8 mouse cellular contexts compared by ENCODE assay signal in genomic region chr12:20990132-20990531, GRCm38 (mm10). TPM values are rescaled to one million over a fixed set of nuclear protein-coding genes. Genes with fewer than 3 reads are reported as not detected.
DNase-seq lines count a peak whose midpoint lies in the region; ATAC-seq and TF ChIP-seq lines count a peak whose summit lies in the region.
"Not testable (repeated sequence)": the region's sequence is repeated elsewhere in the genome, so short reads cannot be mapped to it uniquely, and the experiment has no call there.

TSS of gene Asap2 (plus strand) at chr12:20990459.

- H3K9ac ChIP-seq in ES-E14 (ENCODE audit: insufficient read depth, low read depth, low read length, poor library complexity, severe bottlenecking): peak within 1 kb of the TSS; percentile 74
- peak within 1 kb of the TSS; percentile 57 for H3K9ac ChIP-seq in hindbrain, embryonic 14.5 days
- not testable (repeated sequence) for H3K9ac ChIP-seq in liver, embryonic 16.5 days (ENCODE audit: low read depth, low read length)
- H3K9ac ChIP-seq in neural tube, embryonic 14.5 days (replicated peaks; ENCODE audit: low read depth, low read length): peak within 1 kb of the TSS; percentile 48

- ATAC-seq in hindbrain, embryonic 14.5 days (ENCODE audit: low FRiP score); liver, embryonic 16.5 days (ENCODE audit: low read depth); neural tube, embryonic 14.5 days (ENCODE audit: low read depth): not testable (repeated sequence)

- not testable (repeated sequence) for H3K36me3 ChIP-seq in ES-E14 (ENCODE audit: control insufficient read depth, insufficient read depth, low read length, poor library complexity, severe bottlenecking); hindbrain, embryonic 14.5 days (replicated peaks; ENCODE audit: control insufficient read depth, insufficient read depth); liver, embryonic 16.5 days (ENCODE audit: control insufficient read depth, insufficient read depth); neural tube, embryonic 14.5 days (ENCODE audit: control insufficient read depth, insufficient read depth, low read length); testis, adult 2 months (ENCODE audit: control insufficient read depth, insufficient read depth, low read length)

- in situ Hi-C loops in ES-E14 (cut with MboI; ENCODE audit: low sequenced_read_pairs in 2 of 2, unreplicated experiment in 2 of 2): not testable (repeated sequence)

- H3K4me3 ChIP-seq in ES-E14 (ENCODE audit: insufficient read depth in 1 of 2, low read depth in 1 of 2, low read length in 2 of 2, poor library complexity in 1 of 2, severe bottlenecking in 1 of 2): peak within 1 kb of the TSS; percentile 59 to 72; a peak in 3 of 4 replicates
- H3K4me3 ChIP-seq in hindbrain, embryonic 14.5 days (replicated peaks; ENCODE audit: low read length): peak within 1 kb of the TSS; percentile 41
- H3K4me3 ChIP-seq in liver, embryonic 16.5 days (ENCODE audit: low read depth, low read length): peak within 1 kb of the TSS; percentile 41
- H3K4me3 ChIP-seq in neural tube, embryonic 14.5 days (ENCODE audit: low read depth, low read length): peak within 1 kb of the TSS; percentile 37
- peak within 1 kb of the TSS; percentile 66 for H3K4me3 ChIP-seq in testis, adult 2 months (ENCODE audit: control insufficient read depth, low read depth, low read length)

- not testable (repeated sequence) for H3K9me3 ChIP-seq in ES-E14 (ENCODE audit: control insufficient read depth, insufficient read depth, low read depth, low read length); hindbrain, embryonic 14.5 days (ENCODE audit: control insufficient read depth, low read length); liver, embryonic 16.5 days (replicated peaks; ENCODE audit: control insufficient read depth, low read length); neural tube, embryonic 14.5 days (ENCODE audit: control insufficient read depth, low read length)

- not testable (repeated sequence) for H3K4me1 ChIP-seq in ES-E14 (ENCODE audit: control insufficient read depth in 2 of 2, insufficient read depth in 2 of 2, low read length in 2 of 2, poor library complexity in 1 of 2); hindbrain, embryonic 14.5 days (replicated peaks; ENCODE audit: control insufficient read depth, insufficient read depth, low read length); liver, embryonic 16.5 days (ENCODE audit: control insufficient read depth, low read depth, low read length); neural tube, embryonic 14.5 days (ENCODE audit: control insufficient read depth, insufficient read depth, low read length); testis, adult 2 months (ENCODE audit: control insufficient read depth, insufficient read depth, low read length)

- peak within 1 kb of the TSS; percentile 46 for H3K4me2 ChIP-seq in hindbrain, embryonic 14.5 days (replicated peaks)
- peak within 1 kb of the TSS; percentile 41; the same call in 1 of the 2 replicates for H3K4me2 ChIP-seq in liver, embryonic 16.5 days (ENCODE audit: low read depth, low read length)
- H3K4me2 ChIP-seq in neural tube, embryonic 14.5 days (ENCODE audit: low read depth, low read length): peak within 1 kb of the TSS; percentile 26; the same call in 1 of the 2 replicates

- WGBS in hindbrain, embryonic 14.5 days: 2% methylated on average over 11 of the region's 38 CpGs
- 0% methylated on average over 20 of the region's 38 CpGs for WGBS in liver, embryonic 16.5 days (ENCODE audit: insufficient replicate concordance)
- 0% methylated on average over 19 of the region's 38 CpGs for WGBS in neural tube, embryonic 14.5 days

- not testable (repeated sequence) for TF ChIP-seq CTCF in testis, adult 2 months (IDR thresholded peaks at IDR 0.05; ENCODE audit: control insufficient read depth, insufficient read depth, insufficient replicate concordance, low read depth, low read length)

- not testable (repeated sequence) for TF ChIP-seq POLR2A in testis, adult 2 months (IDR thresholded peaks at IDR 0.05; ENCODE audit: control insufficient read depth, low read depth, low read length)

- not testable (repeated sequence) for H3K27me3 ChIP-seq in hindbrain, embryonic 14.5 days (ENCODE audit: control insufficient read depth, insufficient read depth, low read length); liver, embryonic 16.5 days (ENCODE audit: control insufficient read depth, insufficient read depth, low read depth, low read length); neural tube, embryonic 14.5 days (ENCODE audit: control insufficient read depth, insufficient read depth, low read length); testis, adult 2 months (ENCODE audit: control insufficient read depth, insufficient read depth, low read length)

- H3K27ac ChIP-seq in ES-E14 (ENCODE audit: insufficient read depth, low read depth, low read length, poor library complexity, severe bottlenecking); liver, embryonic 16.5 days (ENCODE audit: low read length); neural tube, embryonic 14.5 days (ENCODE audit: low read depth, low read length); testis, adult 2 months (ENCODE audit: control insufficient read depth, insufficient read depth, low read depth, low read length): not testable (repeated sequence)
- peak within 1 kb of the TSS; percentile 43; the same call in 1 of the 2 replicates for H3K27ac ChIP-seq in hindbrain, embryonic 14.5 days

- not testable (repeated sequence) for DNase-seq in ES-E14 (ENCODE audit: low read depth, low spot score)
- DNase-seq in cerebellum, postnatal 4 days (ENCODE audit: low spot score in 2 of 2): peak; percentile 20 to 26
- DNase-seq in gastrocnemius, postnatal 10 days: peak; percentile 27
- DNase-seq in hindbrain, embryonic 14.5 days (ENCODE audit: low spot score): peak; percentile 23
- peak; percentile 60 for DNase-seq in layer of hippocampus, adult 9-11 months

RNA-seq across cellular contexts. Expression of gene Asap2, which starts in this region (rescaled TPM):
- total RNA-seq in ES-E14 (2012; rRNA removed): 6.8 and 8.0 TPM in 2 replicates
- 10 to 100 TPM; 10.1 to 12.3 TPM for total RNA-seq in gastrocnemius, postnatal 10 days (2021)
- polyA plus RNA-seq in hindbrain, embryonic 14.5 days (2014; fragmentation: Nextera tagmentation; extraction: Ambion mirVana): 15.9 and 17.7 TPM in 2 replicates
- polyA plus RNA-seq in liver, embryonic 16.5 days (2015; fragmentation: Nextera tagmentation; extraction: Ambion mirVana): 1.1 and 1.5 TPM in 2 replicates
- polyA plus RNA-seq in neural tube, embryonic 14.5 days (2014; fragmentation: Nextera tagmentation; extraction: Ambion mirVana): 19.1 and 19.7 TPM in 2 replicates
- polyA plus RNA-seq in testis, adult 2 months (2012; rRNA removed): 0.77 and 0.78 TPM in 2 replicates
